Mouse (Mus musculus): ENCODE data around the gene Fam205c.

DNA sequence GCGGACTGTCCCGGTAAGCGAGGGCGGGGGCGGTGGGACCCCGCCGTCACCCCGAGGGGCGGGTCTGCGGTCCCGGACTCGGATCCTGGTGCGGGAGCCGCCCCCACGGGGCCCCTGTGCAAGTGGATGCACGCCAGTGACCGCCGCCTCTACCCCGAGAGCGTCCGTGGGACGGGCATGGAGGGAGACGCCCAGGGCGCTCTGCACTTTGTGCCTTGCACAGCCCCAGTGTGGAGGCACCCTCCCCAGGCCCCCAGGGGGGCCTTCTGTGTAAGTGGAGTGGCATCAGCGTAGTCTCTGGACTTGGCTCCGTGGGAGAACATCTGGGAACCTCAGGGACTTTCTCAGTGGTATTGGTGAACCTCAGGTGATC, 43.4 kb upstream of the Fam205c start:
- TF ChIP-seq CTCF (IDR thresholded peaks at IDR 0.05) (no peak), EP300 (IDR thresholded peaks at IDR 0.05) (no peak)
